26 mouse cellular contexts compared by ENCODE assay signal in genomic region chr17:70802022-70802421, GRCm38 (mm10). TPM values are rescaled to one million over a fixed set of nuclear protein-coding genes. Genes with fewer than 3 reads are reported as not detected.
DNase-seq lines count a peak whose midpoint lies in the region; ATAC-seq and TF ChIP-seq lines count a peak whose summit lies in the region.
"Had no signal": no experiment of that assay in that cellular context is flagged by ENCODE, and none has a peak within 500 bp of the region (broad histone marks: within the 10 kb centered on the region; RNA-seq: fewer than 3 reads in every experiment).

No protein-coding gene starts in this region.

- H3K9me3 ChIP-seq in neural tube, embryonic 15.5 days (replicated peaks) = no peaks in the 10 kb centered on the region
- H3K9me3 ChIP-seq: hindbrain, embryonic 10.5 days; hindbrain, embryonic 13.5 days had no signal

- H3K4me1 ChIP-seq in testis, adult 2 months (ENCODE audit: control insufficient read depth, insufficient read depth, low read length) = peaks cover 5% of the 10 kb centered on the region
- no peaks in the 10 kb centered on the region for H3K4me1 ChIP-seq in neural tube, embryonic 15.5 days
- H3K4me1 ChIP-seq: hindbrain, embryonic 10.5 days; hindbrain, embryonic 13.5 days had no signal

- H3K9ac ChIP-seq in neural tube, embryonic 15.5 days (replicated peaks) = no peak overlapping the region
- H3K9ac ChIP-seq: forebrain, postnatal 0 days; hindbrain, embryonic 13.5 days had no signal

- peak; percentile 70 for ATAC-seq in frontal cortex, adult (ENCODE audit: low TSS enrichment)
- ATAC-seq in neural tube, embryonic 15.5 days (ENCODE audit: low FRiP score) = no peak
- ATAC-seq: forebrain, embryonic 14.5 days; forebrain, postnatal 0 days; hindbrain, embryonic 16.5 days; Patski had no signal

- H3K27ac ChIP-seq in left cerebral cortex, adult 2 months = no peak overlapping the region
- peak overlapping the region; percentile 18 for H3K27ac ChIP-seq in testis, adult 2 months (ENCODE audit: control insufficient read depth, insufficient read depth, low read depth, low read length)
- no peak overlapping the region for H3K27ac ChIP-seq in neural tube, embryonic 15.5 days (replicated peaks)
- H3K27ac ChIP-seq: hindbrain, embryonic 10.5 days; hindbrain, embryonic 13.5 days had no signal

- no peak overlapping the region for H3K4me2 ChIP-seq in neural tube, embryonic 15.5 days
- H3K4me2 ChIP-seq: heart, embryonic 11.5 days; hindbrain, embryonic 13.5 days had no signal

- no peak for TF ChIP-seq POLR2A in testis, adult 2 months (IDR thresholded peaks at IDR 0.05; ENCODE audit: control insufficient read depth, low read depth, low read length)

- intact Hi-C loops in left cerebral cortex, postnatal 14 days (cut with DNase I) = no loop called here
- intact Hi-C loops in left cerebral cortex, adult 2 months (cut with DNase I) = no loop called here

- no peak for TF ChIP-seq CTCF in left cerebral cortex, adult 2 months (IDR thresholded peaks at IDR 0.05)
- no peak for TF ChIP-seq CTCF in testis, adult 2 months (IDR thresholded peaks at IDR 0.05; ENCODE audit: control insufficient read depth, insufficient read depth, insufficient replicate concordance, low read depth, low read length)

- DNase-seq in frontal cortex, postnatal 10 days (ENCODE audit: low spot score in 2 of 2) = no peak
- DNase-seq in left cerebral cortex, postnatal 14 days (ENCODE audit: low spot score in 2 of 2) = peak; percentile 31 to 56
- no peak for DNase-seq in left cerebral cortex, adult 2 months (ENCODE audit: extremely low spot score in 1 of 2, low spot score in 2 of 2)
- no peak for DNase-seq in testis, postnatal 10 days (ENCODE audit: low spot score)
- DNase-seq in testis, postnatal 14 days (ENCODE audit: low spot score) = peak; percentile 78
- DNase-seq: adrenal gland, postnatal 10 days; adrenal gland, postnatal 36 days; B cell, adult 2 months; cerebellum, adult 11 months; cerebellum, adult 2 months; cerebellum, adult 9-11 months; cerebellum, postnatal 25 days; forebrain, postnatal 0 days; gastrocnemius, postnatal 10 days; gastrocnemius, postnatal 36 days had no signal

- WGBS in neural tube, embryonic 15.5 days = 87% methylated on average over 14 of the region's 14 CpGs

- H3K4me3 ChIP-seq in left cerebral cortex, adult 2 months = no peak overlapping the region
- no peak overlapping the region for H3K4me3 ChIP-seq in testis, adult 2 months (ENCODE audit: control insufficient read depth, low read depth, low read length)
- no peak overlapping the region for H3K4me3 ChIP-seq in neural tube, embryonic 15.5 days (replicated peaks)
- H3K4me3 ChIP-seq: hindbrain, embryonic 10.5 days; hindbrain, embryonic 13.5 days had no signal

- H3K36me3 ChIP-seq in testis, adult 2 months (ENCODE audit: control insufficient read depth, insufficient read depth, low read length) = no peaks in the 10 kb centered on the region
- H3K36me3 ChIP-seq in neural tube, embryonic 15.5 days = no peaks in the 10 kb centered on the region
- H3K36me3 ChIP-seq: G1E; hindbrain, embryonic 10.5 days; hindbrain, embryonic 13.5 days had no signal

- H3K27me3 ChIP-seq in testis, adult 2 months (ENCODE audit: control insufficient read depth, insufficient read depth, low read length) = no peaks in the 10 kb centered on the region
- H3K27me3 ChIP-seq in neural tube, embryonic 15.5 days (replicated peaks) = no peaks in the 10 kb centered on the region
- H3K27me3 ChIP-seq: CH12.LX; hindbrain, embryonic 13.5 days; Patski had no signal

RNA-seq across cellular contexts. Expression of gene Tgif1, which starts 51.3 kb away (rescaled TPM):
- total RNA-seq in left cerebral cortex, postnatal 14 days (2021) = 1 to 10 TPM; 2.1 to 3.4 TPM
- total RNA-seq in left cerebral cortex, adult 2 months (2021) = 1 to 10 TPM; 1.5 to 1.6 TPM
- 47.5 and 50.9 TPM in 2 replicates for polyA plus RNA-seq in testis, adult 2 months (2012; rRNA removed)
- polyA plus RNA-seq in neural tube, embryonic 15.5 days (2015; fragmentation: Nextera tagmentation; extraction: Ambion mirVana) = 11.3 and 24.6 TPM in 2 replicates

Comparison
In these comparisons a context has a peak if more than half of its experiments do, and no peak if none do; other contexts are left out.
1. DNase-seq: peak in left cerebral cortex, postnatal 14 days (2 of 2) and testis, postnatal 14 days (single experiment); none in frontal cortex, postnatal 10 days (0 of 2), left cerebral cortex, adult 2 months (0 of 2) and testis, postnatal 10 days (single experiment).